Mouse (Mus musculus): ENCODE results near the gene Ptma. TPM values are rescaled to one million over a fixed set of nuclear protein-coding genes. Genes with fewer than 3 reads are reported as not detected.

Gene Ptma
- polyA plus RNA-seq, 1 experiment from 2014 or later: 2,609 TPM

DNA sequence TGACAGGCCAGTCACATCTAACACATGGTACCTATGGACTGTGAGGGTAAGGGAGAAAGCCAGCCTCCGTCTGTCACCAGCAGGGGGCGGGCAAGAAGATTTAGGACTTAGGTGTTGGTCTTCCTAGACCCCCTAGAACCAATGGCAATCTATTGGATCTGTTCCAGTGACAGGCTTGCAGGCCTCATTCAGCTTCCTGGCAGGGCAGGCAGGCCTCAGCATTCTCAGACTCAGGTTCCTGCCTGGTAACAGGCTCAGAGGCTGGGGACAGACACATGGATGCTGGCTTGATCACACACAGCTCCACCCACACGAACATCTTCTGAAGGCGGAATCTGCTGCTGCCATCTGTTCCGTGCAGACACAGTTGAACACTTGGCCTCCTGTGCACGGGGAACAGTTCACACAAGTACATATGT lies 25.4 kb upstream of the Ptma start:
- peak overlapping the region; percentile 75 for H3K27ac ChIP-seq (ENCODE audit: low read length)
- ATAC-seq (ENCODE audit: low read depth): no peak
- H3K4me2 ChIP-seq (ENCODE audit: low read depth, low read length): no peak overlapping the region
- no peaks in the 10 kb centered on the region for H3K36me3 ChIP-seq (ENCODE audit: control insufficient read depth, insufficient read depth, low read length)
- no peaks in the 10 kb centered on the region for H3K9me3 ChIP-seq (ENCODE audit: control insufficient read depth, low read length)
- no peak overlapping the region for H3K9ac ChIP-seq (ENCODE audit: low read length)
- H3K27me3 ChIP-seq (ENCODE audit: control insufficient read depth, insufficient read depth, low read depth, low read length): no peaks in the 10 kb centered on the region
- peaks cover 67% of the 10 kb centered on the region for H3K4me1 ChIP-seq (replicated peaks; ENCODE audit: control insufficient read depth, insufficient read depth, low read length)
- WGBS: 28% methylated on average over 6 of the region's 6 CpGs
- H3K4me3 ChIP-seq (ENCODE audit: low read length): no peak overlapping the region

DNA sequence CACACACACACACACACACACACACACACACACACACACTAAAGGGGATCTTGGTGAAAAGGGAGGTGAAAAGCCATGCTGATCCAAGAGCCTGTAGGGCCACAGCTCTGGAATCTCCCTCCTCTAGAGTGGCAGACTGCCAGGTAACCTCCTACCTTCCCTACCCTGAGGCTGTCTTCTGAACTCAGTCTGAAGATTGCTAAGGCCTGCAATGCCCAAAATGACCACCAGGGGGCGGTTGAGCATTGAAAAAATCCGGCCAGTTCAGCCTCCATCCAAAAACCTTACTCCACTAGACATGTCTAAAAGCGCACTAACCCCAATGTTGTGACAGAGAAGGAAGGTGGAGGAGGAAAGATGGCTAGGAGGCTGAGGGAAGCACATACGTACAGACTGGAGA lies 25.0 kb upstream of the Ptma start:
- Histone ChIP-seq H3K4me2 (ENCODE audit: low read depth, low read length) (peak overlapping the region; percentile 32), H3K27ac (ENCODE audit: low read length) (peak overlapping the region; percentile 95), H3K36me3 (ENCODE audit: control insufficient read depth, insufficient read depth, low read length) (no peaks in the 10 kb centered on the region), H3K27me3 (ENCODE audit: control insufficient read depth, insufficient read depth, low read depth, low read length) (no peaks in the 10 kb centered on the region), H3K9me3 (ENCODE audit: control insufficient read depth, low read length) (no peaks in the 10 kb centered on the region), H3K9ac (ENCODE audit: low read length) (peak overlapping the region; percentile 36; the same call in 1 of the 2 replicates), H3K4me3 (ENCODE audit: low read length) (no peak overlapping the region), H3K4me1 (replicated peaks; ENCODE audit: control insufficient read depth, insufficient read depth, low read length) (peaks cover 71% of the 10 kb centered on the region)
- ATAC-seq (ENCODE audit: low read depth): peak; percentile 0; the same call in 1 of the 2 replicates
- 0% methylated on average over 4 of the region's 4 CpGs for WGBS

DNA sequence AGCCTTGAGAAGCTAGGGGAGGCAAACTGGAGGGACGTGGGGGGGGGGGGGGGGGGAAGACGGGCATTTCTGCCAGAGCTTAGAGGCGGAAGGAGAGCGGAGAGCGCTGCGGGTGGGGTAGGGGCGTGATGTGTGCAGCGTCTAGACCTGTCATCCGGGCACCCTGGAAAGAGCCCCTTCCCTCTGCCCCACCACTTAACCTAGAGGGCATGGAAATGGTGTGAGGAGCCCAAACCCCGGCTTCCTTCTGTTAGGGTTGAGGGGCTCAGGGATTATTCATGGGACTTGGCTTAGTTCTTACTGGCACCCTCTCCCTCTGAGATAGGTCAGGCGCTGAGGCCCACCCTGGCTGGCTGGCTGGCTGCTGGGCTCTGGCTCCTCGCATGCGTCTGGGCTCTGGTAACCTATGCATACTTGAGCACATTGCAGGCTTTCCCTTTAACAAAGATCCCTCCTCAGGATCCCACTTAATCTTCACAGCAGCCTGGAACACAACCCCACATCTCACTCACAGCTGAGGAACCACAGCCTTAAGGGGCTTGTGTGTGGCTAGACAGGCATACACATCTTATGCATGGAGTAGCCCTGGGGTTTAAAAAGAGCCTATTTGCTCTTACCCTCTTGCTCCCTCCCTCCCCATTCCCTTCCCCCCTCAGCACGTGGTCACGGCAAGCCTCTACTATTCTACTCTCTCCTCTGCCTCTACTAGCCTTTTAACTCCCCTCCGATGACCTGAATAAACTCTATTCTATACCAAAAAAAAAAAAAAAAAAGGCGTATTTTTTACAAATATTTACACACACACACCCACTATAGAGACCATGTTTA lies 24.1 kb upstream of the Ptma start:
- H3K27me3 ChIP-seq (ENCODE audit: control insufficient read depth, insufficient read depth, low read depth, low read length): no peaks in the 10 kb centered on the region
- peak overlapping the region; percentile 32 for H3K4me2 ChIP-seq (ENCODE audit: low read depth, low read length)
- no peaks in the 10 kb centered on the region for H3K9me3 ChIP-seq (ENCODE audit: control insufficient read depth, low read length)
- H3K36me3 ChIP-seq (ENCODE audit: control insufficient read depth, insufficient read depth, low read length): no peaks in the 10 kb centered on the region
- no peak overlapping the region for H3K4me3 ChIP-seq (ENCODE audit: low read length)
- H3K27ac ChIP-seq (ENCODE audit: low read length): peak overlapping the region; percentile 95
- no peak for ATAC-seq (ENCODE audit: low read depth)
- H3K9ac ChIP-seq (ENCODE audit: low read length): peak overlapping the region; percentile 64
- H3K4me1 ChIP-seq (replicated peaks; ENCODE audit: control insufficient read depth, insufficient read depth, low read length): peaks cover 69% of the 10 kb centered on the region
- WGBS: 24% methylated on average over 15 of the region's 17 CpGs

DNA sequence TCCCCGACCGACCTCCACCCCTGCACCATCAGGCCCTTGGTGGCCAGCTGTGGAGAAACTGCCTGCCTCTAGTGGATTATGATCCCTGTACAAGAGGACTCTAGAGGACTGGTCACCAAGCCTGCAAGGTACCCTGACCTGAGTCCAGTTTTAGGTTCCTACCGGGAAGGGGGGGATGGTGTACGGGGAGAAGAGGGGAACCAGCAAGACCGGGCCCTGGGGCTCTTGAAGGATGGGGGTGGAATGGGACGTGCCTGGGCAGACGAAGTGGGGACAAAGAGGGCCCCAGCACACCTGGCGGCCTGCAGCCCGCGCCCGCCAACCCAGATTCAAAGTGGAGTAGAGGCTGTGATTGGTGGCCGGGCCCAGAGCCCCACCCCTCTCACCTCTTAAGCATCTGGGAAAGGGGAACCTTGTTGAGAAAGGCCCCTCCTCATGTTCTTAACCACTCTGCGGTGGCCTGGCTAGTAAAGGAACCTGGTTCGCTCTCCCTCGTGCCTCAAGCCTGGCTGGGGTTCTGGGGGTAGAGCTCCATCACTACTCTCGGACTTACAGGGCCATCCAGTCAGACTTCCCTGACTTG lies 23.3 kb upstream of the Ptma start:
- peak overlapping the region; percentile 81 for H3K4me2 ChIP-seq (ENCODE audit: low read depth, low read length)
- H3K4me1 ChIP-seq (replicated peaks; ENCODE audit: control insufficient read depth, insufficient read depth, low read length): peaks cover 62% of the 10 kb centered on the region
- H3K9ac ChIP-seq (ENCODE audit: low read length): peak overlapping the region; percentile 64
- no peaks in the 10 kb centered on the region for H3K9me3 ChIP-seq (ENCODE audit: control insufficient read depth, low read length)
- peak overlapping the region; percentile 95 for H3K27ac ChIP-seq (ENCODE audit: low read length)
- H3K27me3 ChIP-seq (ENCODE audit: control insufficient read depth, insufficient read depth, low read depth, low read length): no peaks in the 10 kb centered on the region
- WGBS: 18% methylated on average over 16 of the region's 16 CpGs
- peak; percentile 43 for ATAC-seq (ENCODE audit: low read depth)
- peak overlapping the region; percentile 36 for H3K4me3 ChIP-seq (ENCODE audit: low read length)
- H3K36me3 ChIP-seq (ENCODE audit: control insufficient read depth, insufficient read depth, low read length): no peaks in the 10 kb centered on the region

- Histone ChIP-seq H3K4me2 (ENCODE audit: low read depth, low read length) (peak overlapping the region; percentile 81), H3K4me3 (ENCODE audit: low read length) (peak overlapping the region; percentile 36), H3K4me1 (replicated peaks; ENCODE audit: control insufficient read depth, insufficient read depth, low read length) (peaks cover 56% of the 10 kb centered on the region), H3K9ac (ENCODE audit: low read length) (peak overlapping the region; percentile 64), H3K27ac (ENCODE audit: low read length) (peak overlapping the region; percentile 95), H3K9me3 (ENCODE audit: control insufficient read depth, low read length) (no peaks in the 10 kb centered on the region), H3K27me3 (ENCODE audit: control insufficient read depth, insufficient read depth, low read depth, low read length) (no peaks in the 10 kb centered on the region), H3K36me3 (ENCODE audit: control insufficient read depth, insufficient read depth, low read length) (no peaks in the 10 kb centered on the region)
- WGBS: under 1% methylated on average over 56 of the region's 64 CpGs
- ATAC-seq (ENCODE audit: low read depth): peak; percentile 86
Observed at GRCm38 (mm10) chr1:86503906-86504696, 22.4 kb upstream of the Ptma start.

- ATAC-seq (ENCODE audit: low read depth): no peak
Observed at GRCm38 (mm10) chr1:86504697-86505421, 21.7 kb upstream of the Ptma start.

DNA sequence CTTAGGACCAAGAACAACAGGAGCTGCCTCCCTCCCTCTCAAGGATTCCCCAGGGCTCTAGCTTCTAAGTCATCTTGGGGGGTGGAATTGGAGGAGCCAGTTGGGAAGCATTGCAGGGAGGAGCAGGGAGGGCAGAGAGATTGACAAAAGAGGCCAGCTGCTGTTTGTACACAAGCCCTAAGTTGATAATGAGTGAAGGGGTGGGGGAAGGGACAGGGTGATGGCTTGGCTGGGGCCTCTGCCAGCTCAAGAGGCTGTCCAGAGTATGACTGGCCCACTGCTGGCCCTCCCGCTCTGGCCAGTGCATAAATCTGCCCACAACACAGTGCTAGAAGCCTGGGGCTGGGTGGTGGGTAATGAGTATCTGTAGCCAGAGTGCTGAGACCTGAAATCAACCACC lies 21.1 kb upstream of the Ptma start:
- no peaks in the 10 kb centered on the region for H3K9me3 ChIP-seq (ENCODE audit: control insufficient read depth, low read length)
- H3K4me1 ChIP-seq (replicated peaks; ENCODE audit: control insufficient read depth, insufficient read depth, low read length): peaks cover 54% of the 10 kb centered on the region

More at GRCm38 (mm10) chr1:86504697-86505421, 21.7 kb upstream of the Ptma start:
- Histone ChIP-seq H3K36me3 (ENCODE audit: control insufficient read depth, insufficient read depth, low read length) (no peaks in the 10 kb centered on the region), H3K9ac (ENCODE audit: low read length) (peak overlapping the region; percentile 64), H3K4me2 (ENCODE audit: low read depth, low read length) (peak overlapping the region; percentile 81), H3K27me3 (ENCODE audit: control insufficient read depth, insufficient read depth, low read depth, low read length) (no peaks in the 10 kb centered on the region), H3K9me3 (ENCODE audit: control insufficient read depth, low read length) (no peaks in the 10 kb centered on the region), H3K4me3 (ENCODE audit: low read length) (peak overlapping the region; percentile 36), H3K27ac (ENCODE audit: low read length) (peak overlapping the region; percentile 95), H3K4me1 (replicated peaks; ENCODE audit: control insufficient read depth, insufficient read depth, low read length) (peaks cover 59% of the 10 kb centered on the region)
- 13% methylated on average over 19 of the region's 19 CpGs for WGBS

DNA sequence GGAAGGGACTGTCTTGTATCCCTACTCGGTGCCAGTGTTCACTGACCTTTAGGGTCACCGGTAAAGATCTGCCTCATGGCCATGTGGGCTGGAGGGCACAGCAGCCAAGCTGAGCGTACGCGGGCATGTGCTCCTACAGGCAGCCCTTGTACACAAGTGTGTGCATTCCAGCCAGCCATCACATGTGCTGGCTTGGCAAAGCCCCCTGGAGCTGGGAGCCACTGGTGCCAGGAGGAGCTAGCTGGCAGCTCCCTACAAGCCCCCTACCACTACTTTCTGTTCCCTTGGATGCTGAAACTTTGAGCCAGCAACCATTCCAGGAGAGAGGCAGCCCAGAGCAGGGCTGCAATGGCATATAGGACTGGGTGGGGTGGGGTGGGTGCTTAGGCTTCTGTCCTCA lies 20.1 kb upstream of the Ptma start:
- Histone ChIP-seq H3K27ac (ENCODE audit: low read length) (peak overlapping the region; percentile 23; the same call in 1 of the 2 replicates), H3K36me3 (ENCODE audit: control insufficient read depth, insufficient read depth, low read length) (no peaks in the 10 kb centered on the region), H3K4me2 (ENCODE audit: low read depth, low read length) (no peak overlapping the region), H3K4me3 (ENCODE audit: low read length) (no peak overlapping the region), H3K27me3 (ENCODE audit: control insufficient read depth, insufficient read depth, low read depth, low read length) (no peaks in the 10 kb centered on the region), H3K4me1 (replicated peaks; ENCODE audit: control insufficient read depth, insufficient read depth, low read length) (peaks cover 51% of the 10 kb centered on the region), H3K9ac (ENCODE audit: low read length) (0 out of 2 replicates have a peak overlapping the region, but pooled peaks have one; percentile 14), H3K9me3 (ENCODE audit: control insufficient read depth, low read length) (no peaks in the 10 kb centered on the region)
- ATAC-seq (ENCODE audit: low read depth): no peak
- 69% methylated on average over 5 of the region's 5 CpGs for WGBS

More for the DNA sequence above, 21.1 kb upstream of the Ptma start:
- Histone ChIP-seq H3K27me3 (ENCODE audit: control insufficient read depth, insufficient read depth, low read depth, low read length) (no peaks in the 10 kb centered on the region), H3K4me2 (ENCODE audit: low read depth, low read length) (peak overlapping the region; percentile 81), H3K36me3 (ENCODE audit: control insufficient read depth, insufficient read depth, low read length) (no peaks in the 10 kb centered on the region), H3K27ac (ENCODE audit: low read length) (peak overlapping the region; percentile 95), H3K4me3 (ENCODE audit: low read length) (peak overlapping the region; percentile 36; the same call in 1 of the 2 replicates), H3K9ac (ENCODE audit: low read length) (peak overlapping the region; percentile 64)
- ATAC-seq (ENCODE audit: low read depth): no peak
- 64% methylated on average over 1 of the region's 1 CpGs for WGBS
